Mouse (Mus musculus): ENCODE results near the gene Nif3l1. TPM values are rescaled to one million over a fixed set of nuclear protein-coding genes. Genes with fewer than 3 reads are reported as not detected.

The Nif3l1 gene
- polyA plus RNA-seq, 2 experiments = 40.5 to 43.6 TPM

DNA sequence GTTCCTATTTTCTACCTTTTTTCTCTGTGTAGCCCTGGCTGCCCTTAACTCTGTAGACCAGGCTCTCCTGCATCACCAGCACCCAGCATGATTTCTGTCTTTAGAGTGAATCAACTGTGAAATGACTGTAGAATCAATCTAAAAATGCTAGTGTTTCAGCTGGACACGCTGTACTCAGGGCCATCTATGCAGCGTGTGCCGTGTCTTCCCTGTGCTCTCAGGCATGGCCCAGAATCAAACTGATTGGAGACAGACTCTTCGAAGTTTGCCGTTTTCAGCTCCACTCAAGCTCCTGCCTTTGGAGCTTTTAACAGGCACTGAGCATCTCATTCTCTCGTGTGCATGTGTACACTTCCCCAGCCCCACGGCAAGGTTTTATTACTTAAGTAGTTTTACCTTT, 34.2 kb upstream of the Nif3l1 start:
- Histone ChIP-seq H3K27ac (replicated peaks; ENCODE audit: low read depth, low read length) (no peak overlapping the region), H3K9ac (ENCODE audit: low read depth, low read length, severe bottlenecking) (no peak overlapping the region), H3K4me2 (replicated peaks; ENCODE audit: low read depth, low read length, severe bottlenecking) (no peak overlapping the region), H3K4me1 (ENCODE audit: control insufficient read depth, insufficient read depth, low read length) (no peaks in the 10 kb centered on the region), H3K36me3 (ENCODE audit: control insufficient read depth, insufficient read depth, low read length) (peaks cover 69% of the 10 kb centered on the region), H3K4me3 (replicated peaks; ENCODE audit: low read length) (no peak overlapping the region), H3K9me3 (ENCODE audit: control insufficient read depth, low read length) (no peaks in the 10 kb centered on the region), H3K27me3 (ENCODE audit: control insufficient read depth, insufficient read depth, low read length) (no peaks in the 10 kb centered on the region)
- no peak for TF ChIP-seq POLR2A (IDR thresholded peaks at IDR 0.05; ENCODE audit: borderline replicate concordance, extremely low read depth, insufficient read depth, insufficient read length)
- DNase-seq (ENCODE audit: low spot score) = no peak
- WGBS = 89% methylated on average over 7 of the region's 7 CpGs
- no peak for ATAC-seq (ENCODE audit: low FRiP score, low read depth)

DNA sequence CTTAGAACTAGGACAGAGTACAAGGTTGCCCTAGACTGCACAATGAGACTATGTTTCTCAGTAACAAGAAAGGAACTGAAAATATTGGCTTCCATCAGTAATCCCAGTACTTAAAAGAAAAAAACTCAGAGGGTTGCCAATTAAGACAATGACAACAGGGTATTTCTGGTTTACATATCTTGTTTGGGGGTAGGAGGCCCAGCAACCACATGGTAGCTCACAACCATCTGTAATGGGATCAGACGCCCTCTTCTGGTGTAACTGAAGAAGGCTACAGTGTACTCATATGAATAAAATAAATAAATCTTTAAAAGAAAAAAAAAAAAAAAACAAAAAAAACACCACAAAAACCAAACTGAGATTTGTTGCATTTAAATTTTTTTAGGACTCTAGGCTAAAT, 29.5 kb upstream of the Nif3l1 start:
- no peak for ATAC-seq (ENCODE audit: low FRiP score, low read depth)
- Histone ChIP-seq H3K4me3 (replicated peaks; ENCODE audit: low read length) (no peak overlapping the region), H3K36me3 (ENCODE audit: control insufficient read depth, insufficient read depth, low read length) (peaks cover 92% of the 10 kb centered on the region), H3K4me1 (ENCODE audit: control insufficient read depth, insufficient read depth, low read length) (no peaks in the 10 kb centered on the region), H3K27me3 (ENCODE audit: control insufficient read depth, insufficient read depth, low read length) (no peaks in the 10 kb centered on the region), H3K9ac (ENCODE audit: low read depth, low read length, severe bottlenecking) (no peak overlapping the region), H3K4me2 (replicated peaks; ENCODE audit: low read depth, low read length, severe bottlenecking) (no peak overlapping the region), H3K9me3 (ENCODE audit: control insufficient read depth, low read length) (no peaks in the 10 kb centered on the region), H3K27ac (replicated peaks; ENCODE audit: low read depth, low read length) (no peak overlapping the region)
- no peak for TF ChIP-seq POLR2A (IDR thresholded peaks at IDR 0.05; ENCODE audit: borderline replicate concordance, extremely low read depth, insufficient read depth, insufficient read length)
- WGBS = 30% methylated on average over 1 of the region's 1 CpGs
- DNase-seq (ENCODE audit: low spot score) = no peak

DNA sequence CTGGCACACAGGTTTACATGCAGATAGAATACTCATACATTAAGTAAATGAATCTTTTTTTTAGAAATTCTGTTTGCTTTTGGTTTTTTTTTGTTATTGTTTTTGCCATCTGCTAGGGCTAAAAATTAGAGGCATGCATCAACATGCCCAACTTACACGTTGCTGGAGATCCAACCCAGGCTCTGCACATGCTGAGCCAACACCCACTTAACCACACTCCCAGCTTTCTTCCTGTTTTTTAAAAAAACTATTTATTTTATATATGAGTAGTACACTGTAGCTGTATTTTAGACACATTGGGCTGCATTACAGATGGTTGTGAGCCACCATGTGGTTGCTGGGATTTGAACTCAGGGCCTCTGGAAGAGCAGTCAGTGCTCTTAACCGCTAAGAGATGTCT, 28.9 kb upstream of the Nif3l1 start:
- Histone ChIP-seq H3K27me3 (ENCODE audit: control insufficient read depth, insufficient read depth, low read length) (no peaks in the 10 kb centered on the region), H3K4me1 (ENCODE audit: control insufficient read depth, insufficient read depth, low read length) (peaks cover 2% of the 10 kb centered on the region; the same call in 1 of the 2 replicates), H3K9ac (ENCODE audit: low read depth, low read length, severe bottlenecking) (no peak overlapping the region), H3K4me3 (replicated peaks; ENCODE audit: low read length) (no peak overlapping the region), H3K36me3 (ENCODE audit: control insufficient read depth, insufficient read depth, low read length) (peaks cover 88% of the 10 kb centered on the region), H3K27ac (replicated peaks; ENCODE audit: low read depth, low read length) (no peak overlapping the region), H3K9me3 (ENCODE audit: control insufficient read depth, low read length) (no peaks in the 10 kb centered on the region), H3K4me2 (replicated peaks; ENCODE audit: low read depth, low read length, severe bottlenecking) (no peak overlapping the region)
- no peak for TF ChIP-seq POLR2A (IDR thresholded peaks at IDR 0.05; ENCODE audit: borderline replicate concordance, extremely low read depth, insufficient read depth, insufficient read length)
- ATAC-seq (ENCODE audit: low FRiP score, low read depth) (no peak), DNase-seq (ENCODE audit: low spot score) (no peak)
- 88% methylated on average over 2 of the region's 2 CpGs for WGBS

DNA sequence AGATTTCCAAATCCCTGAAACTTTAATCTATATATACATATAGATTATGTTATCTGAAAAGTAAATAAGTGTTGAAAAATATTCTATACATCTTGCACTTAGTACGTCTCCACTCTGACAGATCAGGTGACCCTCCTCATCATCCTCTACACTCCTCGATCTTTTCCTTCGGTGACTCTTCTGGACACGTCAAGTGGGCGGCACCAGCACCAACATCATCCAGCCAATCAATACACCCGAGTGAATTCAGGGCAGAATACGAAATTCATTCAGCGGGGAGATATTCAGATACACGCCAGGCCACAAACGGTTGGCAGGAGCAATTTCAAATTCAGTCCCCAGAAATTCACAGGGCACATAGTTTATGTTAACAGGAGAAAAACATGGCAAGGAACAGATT, 24.9 kb upstream of the Nif3l1 start:
- no peak for TF ChIP-seq POLR2A (IDR thresholded peaks at IDR 0.05; ENCODE audit: borderline replicate concordance, extremely low read depth, insufficient read depth, insufficient read length)
- Histone ChIP-seq H3K27me3 (ENCODE audit: control insufficient read depth, insufficient read depth, low read length) (no peaks in the 10 kb centered on the region), H3K4me2 (replicated peaks; ENCODE audit: low read depth, low read length, severe bottlenecking) (no peak overlapping the region), H3K27ac (replicated peaks; ENCODE audit: low read depth, low read length) (no peak overlapping the region), H3K36me3 (ENCODE audit: control insufficient read depth, insufficient read depth, low read length) (peaks cover 59% of the 10 kb centered on the region), H3K4me3 (replicated peaks; ENCODE audit: low read length) (no peak overlapping the region), H3K9me3 (ENCODE audit: control insufficient read depth, low read length) (no peaks in the 10 kb centered on the region), H3K9ac (ENCODE audit: low read depth, low read length, severe bottlenecking) (no peak overlapping the region), H3K4me1 (ENCODE audit: control insufficient read depth, insufficient read depth, low read length) (peaks cover 18% of the 10 kb centered on the region)
- DNase-seq (ENCODE audit: low spot score) (no peak), ATAC-seq (ENCODE audit: low FRiP score, low read depth) (no peak)
- WGBS = 93% methylated on average over 10 of the region's 10 CpGs

- ATAC-seq (ENCODE audit: low FRiP score, low read depth) (no peak), DNase-seq (ENCODE audit: low spot score) (no peak)
- Histone ChIP-seq H3K36me3 (ENCODE audit: control insufficient read depth, insufficient read depth, low read length) (peaks cover 51% of the 10 kb centered on the region), H3K4me3 (replicated peaks; ENCODE audit: low read length) (0 out of 2 replicates have a peak overlapping the region, but pooled peaks have one; percentile 10), H3K9me3 (ENCODE audit: control insufficient read depth, low read length) (no peaks in the 10 kb centered on the region), H3K27me3 (ENCODE audit: control insufficient read depth, insufficient read depth, low read length) (no peaks in the 10 kb centered on the region), H3K4me2 (replicated peaks; ENCODE audit: low read depth, low read length, severe bottlenecking) (0 out of 2 replicates have a peak overlapping the region, but pooled peaks have one; percentile 7), H3K27ac (replicated peaks; ENCODE audit: low read depth, low read length) (no peak overlapping the region), H3K9ac (ENCODE audit: low read depth, low read length, severe bottlenecking) (no peak overlapping the region), H3K4me1 (ENCODE audit: control insufficient read depth, insufficient read depth, low read length) (peaks cover 18% of the 10 kb centered on the region)
- WGBS = 70% methylated on average over 7 of the region's 7 CpGs
- no peak for TF ChIP-seq POLR2A (IDR thresholded peaks at IDR 0.05; ENCODE audit: borderline replicate concordance, extremely low read depth, insufficient read depth, insufficient read length)
These were observed 24.0 kb upstream of the Nif3l1 start for GRCm38 (mm10) chr1:58420961-58421360.

DNA sequence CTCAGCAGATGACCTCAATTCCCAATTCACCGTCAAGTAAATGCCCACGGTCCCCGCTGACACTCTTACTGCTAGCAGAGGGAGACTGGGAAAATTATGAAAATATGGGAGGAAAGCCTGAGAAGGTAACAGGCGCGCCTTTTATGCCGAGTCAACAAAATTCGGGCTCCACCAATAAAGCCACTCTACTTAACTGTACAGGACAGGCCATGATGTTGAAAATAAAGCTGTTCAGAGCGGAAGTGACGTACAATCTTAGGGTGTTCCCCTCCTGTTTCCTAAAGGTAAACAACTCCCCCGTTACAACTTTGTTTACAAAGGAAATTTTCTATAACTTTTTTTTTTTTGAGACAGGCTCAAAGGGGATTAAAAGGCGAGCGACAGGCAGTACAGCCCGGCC, 22.1 kb upstream of the Nif3l1 start:
- H3K9me3 ChIP-seq (ENCODE audit: control insufficient read depth, low read length) = no peaks in the 10 kb centered on the region
- TF ChIP-seq POLR2A (IDR thresholded peaks at IDR 0.05; ENCODE audit: borderline replicate concordance, extremely low read depth, insufficient read depth, insufficient read length) = no peak
- H3K27me3 ChIP-seq (ENCODE audit: control insufficient read depth, insufficient read depth, low read length) = no peaks in the 10 kb centered on the region
- peaks cover 33% of the 10 kb centered on the region for H3K36me3 ChIP-seq (ENCODE audit: control insufficient read depth, insufficient read depth, low read length)
- 8% methylated on average over 13 of the region's 13 CpGs for WGBS
- H3K4me2 ChIP-seq (replicated peaks; ENCODE audit: low read depth, low read length, severe bottlenecking) = peak overlapping the region; percentile 56
- DNase-seq (ENCODE audit: low spot score) (peak; percentile 77), ATAC-seq (ENCODE audit: low FRiP score, low read depth) (peak; percentile 48; the same call in 1 of the 2 replicates)
- H3K27ac ChIP-seq (replicated peaks; ENCODE audit: low read depth, low read length) = peak overlapping the region; percentile 99; the same call in 1 of the 2 replicates
- H3K4me1 ChIP-seq (ENCODE audit: control insufficient read depth, insufficient read depth, low read length) = peaks cover 18% of the 10 kb centered on the region
- peak overlapping the region; percentile 100 for H3K9ac ChIP-seq (ENCODE audit: low read depth, low read length, severe bottlenecking)
- peak overlapping the region; percentile 97 for H3K4me3 ChIP-seq (replicated peaks; ENCODE audit: low read length)
